Mouse (Mus musculus): Measurements from ENCODE around the gene Rac2. TPM values are rescaled to one million over a fixed set of nuclear protein-coding genes. Genes with fewer than 3 reads are reported as not detected.

Rac2 gene
- polyA plus RNA-seq, 1 experiment from 2014 or later = 13.3 TPM

DNA sequence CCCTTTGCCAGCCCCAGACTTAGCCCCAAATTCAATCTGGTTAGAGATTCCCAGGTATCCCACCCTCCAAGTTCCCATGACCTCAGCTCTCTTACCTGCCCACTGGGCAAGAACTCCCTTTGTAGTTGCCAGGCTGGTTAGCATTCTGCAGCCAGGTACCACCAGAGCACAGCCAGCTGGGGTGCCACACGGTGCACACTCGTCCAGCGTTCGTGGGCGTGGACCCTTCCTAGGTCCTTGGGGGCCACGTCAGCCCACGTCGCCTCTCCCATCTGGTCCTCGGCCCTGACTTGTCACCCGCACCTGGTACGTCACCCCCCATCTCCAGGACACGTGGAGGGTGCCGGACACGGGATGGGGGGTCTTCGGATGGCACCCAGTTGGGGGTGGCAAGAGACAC is 28.5 kb downstream of the Rac2 start:
- ATAC-seq (ENCODE audit: insufficient number of reproducible peaks, insufficient read depth, low FRiP score, low TSS enrichment, low read depth) = no peak
- Histone ChIP-seq H3K4me3 (no peak overlapping the region), H3K4me1 (peaks cover 12% of the 10 kb centered on the region), H3K36me3 (no peaks in the 10 kb centered on the region), H3K4me2 (no peak overlapping the region), H3K9me3 (no peaks in the 10 kb centered on the region), H3K9ac (no peak overlapping the region), H3K27ac (no peak overlapping the region), H3K27me3 (peaks cover 48% of the 10 kb centered on the region)
- 77% methylated on average over 15 of the region's 15 CpGs for WGBS

DNA sequence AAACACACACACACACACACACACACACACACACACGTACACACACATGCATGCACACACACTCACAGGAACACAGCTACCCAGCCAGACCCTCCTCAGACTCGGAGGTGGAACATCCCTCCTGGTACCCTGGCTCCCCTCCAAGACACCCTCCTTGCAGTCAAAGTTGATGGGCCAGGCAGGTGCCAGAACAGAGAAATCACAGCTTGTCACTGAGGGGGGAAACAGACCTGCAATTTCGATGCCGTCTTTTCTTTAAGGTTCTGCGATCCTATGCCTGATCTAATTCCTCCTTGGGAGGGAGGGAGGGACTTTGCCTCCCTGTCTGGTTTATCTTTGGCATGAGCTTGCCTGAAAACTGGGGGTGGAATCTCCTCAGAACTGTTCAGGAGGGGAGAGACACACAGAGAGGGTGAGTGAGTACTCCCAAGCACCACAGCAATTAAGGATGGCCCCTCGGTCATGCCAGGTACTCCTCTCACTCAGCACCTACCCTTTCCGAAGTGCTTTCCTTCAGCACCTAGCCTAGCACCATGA is 29.7 kb downstream of the Rac2 start:
- H3K4me2 ChIP-seq = no peak overlapping the region
- no peak overlapping the region for H3K4me3 ChIP-seq
- no peak overlapping the region for H3K27ac ChIP-seq
- H3K36me3 ChIP-seq = no peaks in the 10 kb centered on the region
- H3K4me1 ChIP-seq = peaks cover 12% of the 10 kb centered on the region
- H3K9me3 ChIP-seq = no peaks in the 10 kb centered on the region
- H3K27me3 ChIP-seq = peaks cover 51% of the 10 kb centered on the region
- whole genome bisulfite sequencing = 70% methylated on average over 7 of the region's 7 CpGs
- no peak for ATAC-seq (ENCODE audit: insufficient number of reproducible peaks, insufficient read depth, low FRiP score, low TSS enrichment, low read depth)
- H3K9ac ChIP-seq = 0 out of 2 replicates have a peak overlapping the region, but pooled peaks have one; percentile 16

DNA sequence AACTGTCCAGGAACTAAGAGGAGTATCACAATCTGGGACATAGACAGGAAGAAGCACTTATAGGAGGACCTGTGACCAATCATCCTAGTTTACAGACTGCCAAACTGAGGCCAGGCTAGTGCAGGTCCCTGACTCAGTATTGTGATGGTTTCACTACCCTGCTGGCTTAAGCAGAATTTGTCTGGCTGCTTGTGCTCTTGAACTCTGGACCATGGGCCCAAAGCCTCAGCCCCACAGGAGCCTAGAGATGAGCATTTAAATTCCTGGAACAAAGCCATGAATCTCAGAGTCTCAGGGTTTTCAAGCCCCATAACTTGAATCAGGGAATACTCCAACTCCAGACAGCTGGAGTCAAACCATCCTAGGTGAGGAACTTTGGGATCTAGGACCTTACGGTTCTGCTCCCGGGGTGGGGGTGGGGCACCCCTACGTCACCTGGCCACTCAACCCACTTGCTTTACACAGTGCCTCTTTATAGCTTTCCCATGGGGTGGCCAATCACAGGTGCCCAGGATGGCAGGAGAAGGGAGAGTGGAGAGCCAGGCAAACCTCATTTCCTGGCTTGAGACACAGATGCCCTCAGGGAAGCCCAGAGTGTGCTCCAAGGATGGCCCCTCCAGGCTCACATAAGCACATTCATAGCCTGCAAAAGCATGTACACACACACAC is 30.4 kb downstream of the Rac2 start:
- Histone ChIP-seq H3K9me3 (no peaks in the 10 kb centered on the region), H3K9ac (no peak overlapping the region), H3K27me3 (peaks cover 51% of the 10 kb centered on the region)

DNA sequence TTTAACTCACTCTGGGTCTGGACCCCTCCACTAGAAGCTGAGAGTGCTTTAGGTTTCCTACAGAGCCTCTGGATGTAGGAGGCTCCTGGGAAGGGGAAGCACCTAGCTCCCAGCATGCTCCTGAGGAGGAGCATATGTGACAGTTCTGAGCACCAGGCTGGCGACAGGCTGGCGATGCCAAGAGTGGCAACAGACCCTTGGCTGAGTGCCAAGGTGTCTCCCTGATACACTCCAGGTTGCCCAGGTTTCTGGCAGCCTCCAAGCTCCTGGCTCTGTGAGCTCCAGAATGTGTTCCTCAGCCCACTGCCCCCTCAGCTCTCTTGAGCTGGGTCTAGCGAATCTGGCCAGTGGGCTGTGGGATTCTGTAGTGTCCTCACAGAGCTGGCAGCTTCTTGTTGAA is 31.0 kb downstream of the Rac2 start:
- no peak overlapping the region for H3K4me2 ChIP-seq
- no peak overlapping the region for H3K27ac ChIP-seq
- WGBS = 50% methylated on average over 3 of the region's 3 CpGs
- no peak overlapping the region for H3K4me3 ChIP-seq
- no peaks in the 10 kb centered on the region for H3K36me3 ChIP-seq
- no peak overlapping the region for H3K9ac ChIP-seq
- H3K9me3 ChIP-seq = no peaks in the 10 kb centered on the region
- H3K4me1 ChIP-seq = peaks cover 12% of the 10 kb centered on the region
- peaks cover 51% of the 10 kb centered on the region for H3K27me3 ChIP-seq
- no peak for ATAC-seq (ENCODE audit: insufficient number of reproducible peaks, insufficient read depth, low FRiP score, low TSS enrichment, low read depth)

More for the DNA sequence above, 30.4 kb downstream of the Rac2 start:
- H3K36me3 ChIP-seq = no peaks in the 10 kb centered on the region
- H3K4me2 ChIP-seq = no peak overlapping the region
- WGBS = 72% methylated on average over 3 of the region's 3 CpGs
- ATAC-seq (ENCODE audit: insufficient number of reproducible peaks, insufficient read depth, low FRiP score, low TSS enrichment, low read depth) = no peak
- no peak overlapping the region for H3K4me3 ChIP-seq
- H3K4me1 ChIP-seq = peaks cover 12% of the 10 kb centered on the region
- H3K27ac ChIP-seq = no peak overlapping the region

DNA sequence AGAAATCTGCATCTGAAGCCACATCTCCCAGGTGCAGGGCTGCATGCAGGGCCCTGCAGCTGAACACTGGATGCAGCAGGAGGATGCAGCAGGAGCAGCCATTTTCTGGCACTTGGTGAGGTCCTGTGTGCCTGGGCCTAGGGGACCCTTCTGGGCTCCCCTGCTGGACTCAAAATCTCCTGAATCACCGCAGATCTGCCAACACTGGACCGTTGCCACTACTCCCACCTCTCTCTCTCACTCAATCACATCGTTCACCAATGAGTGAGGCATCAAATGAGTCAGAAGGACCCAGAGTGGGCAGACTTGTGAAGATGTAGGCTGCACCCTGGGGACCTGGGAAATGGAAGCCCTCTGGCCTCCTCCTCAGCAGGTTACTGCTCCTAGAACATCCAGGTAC is 31.5 kb downstream of the Rac2 start:
- WGBS = 84% methylated on average over 3 of the region's 3 CpGs
- H3K9ac ChIP-seq = no peak overlapping the region
- peaks cover 51% of the 10 kb centered on the region for H3K27me3 ChIP-seq

DNA sequence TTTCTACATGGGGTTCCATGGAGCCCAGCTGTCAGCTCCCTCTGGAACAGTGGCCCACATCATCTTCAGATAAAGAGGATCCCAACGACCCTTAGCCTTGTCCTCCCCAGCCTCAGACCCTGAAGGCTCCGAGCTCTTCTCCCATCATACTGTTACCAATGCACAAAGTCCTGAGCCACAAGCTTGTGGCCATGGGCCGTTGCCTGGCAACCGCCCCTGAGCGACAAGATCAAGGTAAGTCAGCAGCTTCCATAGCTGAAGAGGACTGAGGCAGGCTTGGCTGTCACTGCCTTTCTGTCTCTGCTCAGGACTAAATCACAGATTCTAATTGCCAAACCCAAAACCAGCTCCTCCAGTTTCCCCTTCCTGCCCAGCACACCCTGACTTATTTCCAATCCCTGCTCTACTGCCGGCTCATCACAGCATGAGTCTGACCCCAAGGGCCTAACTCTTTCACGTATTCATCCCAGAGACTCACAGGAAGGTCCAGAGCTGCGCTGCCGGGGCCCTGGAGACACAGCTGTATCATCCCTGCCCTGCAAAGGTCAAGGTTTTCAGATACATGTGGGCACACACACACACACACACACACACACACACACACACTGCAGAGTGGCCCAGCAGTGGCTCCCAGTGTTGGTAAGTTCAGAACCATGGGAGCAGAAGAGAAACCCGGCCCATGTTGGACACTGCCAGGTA is 36.7 kb downstream of the Rac2 start:
- 44% methylated on average over 10 of the region's 10 CpGs for WGBS
- Histone ChIP-seq H3K4me3 (no peak overlapping the region), H3K27me3 (peaks cover 16% of the 10 kb centered on the region), H3K4me1 (peaks cover 10% of the 10 kb centered on the region), H3K27ac (no peak overlapping the region), H3K9ac (no peak overlapping the region; the same call in 1 of the 2 replicates), H3K36me3 (no peaks in the 10 kb centered on the region), H3K4me2 (no peak overlapping the region), H3K9me3 (no peaks in the 10 kb centered on the region)
- ATAC-seq (ENCODE audit: insufficient number of reproducible peaks, insufficient read depth, low FRiP score, low TSS enrichment, low read depth) = no peak

More for the DNA sequence above, 31.5 kb downstream of the Rac2 start:
- H3K9me3 ChIP-seq = no peaks in the 10 kb centered on the region
- no peak overlapping the region for H3K27ac ChIP-seq
- peaks cover 12% of the 10 kb centered on the region for H3K4me1 ChIP-seq
- H3K4me3 ChIP-seq = no peak overlapping the region
- no peaks in the 10 kb centered on the region for H3K36me3 ChIP-seq
- no peak for ATAC-seq (ENCODE audit: insufficient number of reproducible peaks, insufficient read depth, low FRiP score, low TSS enrichment, low read depth)
- no peak overlapping the region for H3K4me2 ChIP-seq

DNA sequence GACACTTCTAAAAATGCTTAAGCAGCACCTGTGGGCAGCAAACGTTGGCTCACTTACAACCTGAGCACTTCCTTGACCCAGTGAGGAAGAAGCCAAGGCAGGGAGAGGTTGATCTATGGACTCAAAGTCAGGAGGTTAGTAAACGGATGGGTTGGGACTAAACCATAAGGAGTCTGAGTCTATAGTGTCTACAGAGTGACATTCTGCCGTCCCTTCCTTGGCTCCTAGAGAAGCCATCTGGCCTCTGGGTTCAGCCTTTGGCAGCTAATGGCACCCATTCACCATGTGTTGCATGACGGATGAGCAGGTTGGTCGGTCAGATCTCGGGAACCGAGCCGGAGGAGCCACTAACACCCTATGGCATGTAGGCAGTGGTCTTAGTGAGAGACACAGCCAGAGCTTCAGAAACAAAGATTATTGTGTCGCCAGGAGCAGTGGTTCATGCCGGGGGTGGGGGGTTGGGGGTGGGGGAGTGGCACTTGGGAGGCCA is 39.2 kb downstream of the Rac2 start:
- WGBS = 74% methylated on average over 10 of the region's 10 CpGs
- Histone ChIP-seq H3K4me2 (no peak overlapping the region), H3K4me1 (peaks cover 31% of the 10 kb centered on the region), H3K36me3 (no peaks in the 10 kb centered on the region), H3K4me3 (no peak overlapping the region), H3K9me3 (no peaks in the 10 kb centered on the region), H3K27me3 (no peaks in the 10 kb centered on the region; the same call in 1 of the 2 replicates), H3K9ac (peak overlapping the region; percentile 40; the same call in 1 of the 2 replicates), H3K27ac (no peak overlapping the region)
- ATAC-seq (ENCODE audit: insufficient number of reproducible peaks, insufficient read depth, low FRiP score, low TSS enrichment, low read depth) = no peak

DNA sequence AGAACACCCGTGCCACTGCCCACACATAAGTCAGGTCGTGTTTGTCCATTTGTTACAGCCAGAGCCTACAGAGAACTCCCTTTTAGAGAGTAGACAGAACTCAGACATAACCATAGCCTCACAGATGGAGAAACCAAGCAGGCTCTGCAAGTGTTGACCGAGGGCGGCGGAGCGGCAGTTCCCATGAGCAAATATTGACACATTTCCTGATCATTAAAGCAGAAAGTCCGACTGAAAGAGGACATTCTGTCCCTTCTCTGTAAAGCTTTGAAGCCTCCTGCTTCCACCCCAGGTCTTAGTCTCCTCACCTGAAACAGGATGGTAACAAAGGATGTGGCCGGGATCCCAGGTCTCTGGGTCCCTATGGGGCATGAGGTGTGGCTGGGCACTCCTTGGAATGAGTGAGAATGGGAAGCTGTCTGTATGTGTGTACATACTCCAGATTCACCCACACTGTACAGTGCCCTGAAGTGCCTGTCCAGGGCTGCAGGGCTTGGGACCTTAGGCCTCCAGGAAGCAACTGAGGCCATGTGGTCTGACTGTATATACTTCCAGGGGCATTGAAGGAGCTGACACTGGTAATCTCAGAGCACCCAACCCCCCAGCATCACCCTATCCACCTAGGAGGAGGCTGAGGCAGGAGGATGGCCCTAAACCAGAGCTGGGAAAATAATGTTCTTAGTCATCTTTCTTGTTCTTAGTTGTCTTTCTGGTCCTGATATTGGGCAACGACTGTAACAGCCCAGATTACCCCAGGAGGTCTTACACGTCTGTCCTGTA is 39.8 kb downstream of the Rac2 start:
- Histone ChIP-seq H3K4me1 (peaks cover 37% of the 10 kb centered on the region), H3K4me2 (no peak overlapping the region), H3K36me3 (no peaks in the 10 kb centered on the region), H3K4me3 (no peak overlapping the region), H3K9ac (peak overlapping the region; percentile 40; the same call in 1 of the 2 replicates), H3K27ac (no peak overlapping the region), H3K9me3 (no peaks in the 10 kb centered on the region), H3K27me3 (no peaks in the 10 kb centered on the region; the same call in 1 of the 2 replicates)
- WGBS = 70% methylated on average over 10 of the region's 10 CpGs
- no peak for ATAC-seq (ENCODE audit: insufficient number of reproducible peaks, insufficient read depth, low FRiP score, low TSS enrichment, low read depth)

DNA sequence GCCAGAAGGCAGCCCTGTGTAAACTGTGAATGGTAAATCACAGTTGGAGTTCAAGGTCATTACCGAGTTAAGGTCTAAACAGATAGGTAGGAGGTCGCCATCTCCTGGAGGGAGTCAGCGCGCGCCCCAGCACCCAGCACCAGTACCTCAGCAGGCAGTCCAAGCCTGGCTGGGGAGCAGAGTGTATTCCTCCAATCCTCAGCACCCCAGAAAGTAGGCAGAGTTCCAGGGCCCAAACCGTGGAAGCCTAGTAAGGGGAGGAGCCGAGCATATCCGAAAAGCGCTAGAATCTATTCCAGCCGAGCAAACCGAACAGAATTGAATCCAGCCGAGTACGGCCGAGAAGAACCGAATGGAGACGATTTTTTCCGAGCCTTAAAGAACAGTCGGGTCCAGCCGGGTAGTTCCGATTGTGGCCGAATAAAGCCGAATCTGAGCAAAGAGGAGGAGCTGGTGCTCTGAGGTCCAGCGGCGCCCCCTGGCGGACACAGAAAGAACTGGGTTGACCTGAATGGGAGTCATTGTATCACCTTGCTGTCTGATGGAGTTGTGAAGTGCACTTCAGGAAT is 40.6 kb downstream of the Rac2 start:
- under 1% methylated on average over 25 of the region's 25 CpGs for WGBS
- Histone ChIP-seq H3K4me3 (peak overlapping the region; percentile 25), H3K4me1 (peaks cover 42% of the 10 kb centered on the region), H3K9me3 (no peaks in the 10 kb centered on the region), H3K4me2 (peak overlapping the region; percentile 58), H3K9ac (peak overlapping the region; percentile 67), H3K27me3 (no peaks in the 10 kb centered on the region; the same call in 1 of the 2 replicates), H3K27ac (peak overlapping the region; percentile 86), H3K36me3 (no peaks in the 10 kb centered on the region)
- ATAC-seq (ENCODE audit: insufficient number of reproducible peaks, insufficient read depth, low FRiP score, low TSS enrichment, low read depth) = peak; percentile 77

DNA sequence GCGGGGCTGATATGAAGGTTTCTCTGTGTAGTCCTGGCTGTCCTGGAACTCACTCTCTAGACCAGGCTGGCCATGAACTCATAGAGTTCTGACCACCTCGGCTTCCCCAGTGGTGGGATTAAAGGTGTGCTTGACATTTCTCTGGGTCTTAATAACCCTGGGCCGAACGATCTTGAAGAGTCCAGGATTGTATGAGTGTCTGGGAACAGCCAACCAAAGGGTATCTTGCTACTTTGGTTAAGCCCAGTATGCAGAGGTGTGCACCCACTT is 41.2 kb downstream of the Rac2 start:
- peak overlapping the region; percentile 58; the same call in 1 of the 2 replicates for H3K4me2 ChIP-seq
- no peaks in the 10 kb centered on the region for H3K36me3 ChIP-seq
- ATAC-seq (ENCODE audit: insufficient number of reproducible peaks, insufficient read depth, low FRiP score, low TSS enrichment, low read depth) = no peak
- no peaks in the 10 kb centered on the region for H3K9me3 ChIP-seq
- peak overlapping the region; percentile 86 for H3K27ac ChIP-seq
- H3K4me1 ChIP-seq = peaks cover 42% of the 10 kb centered on the region
- peak overlapping the region; percentile 25 for H3K4me3 ChIP-seq
- H3K9ac ChIP-seq = peak overlapping the region; percentile 67
- 76% methylated on average over 4 of the region's 4 CpGs for WGBS
- H3K27me3 ChIP-seq = no peaks in the 10 kb centered on the region; the same call in 1 of the 2 replicates

All from embryonic facial prominence, embryonic 13.5 days (tissue).